Mouse (Mus musculus) midbrain, embryonic 12.5 days (tissue): Measurements from ENCODE around the gene Msmb. TPM values are rescaled to one million over a fixed set of nuclear protein-coding genes. Genes with fewer than 3 reads are reported as not detected.
"Not testable (repeated sequence)": the region's sequence is repeated elsewhere in the genome, so short reads cannot be mapped to it uniquely, and the experiment has no call there.

Source experiments
- ATAC-seq: fragments of 200-750 bp; cut with Nextera tagmentation; 2 replicates; pipeline ENCODE4 v1.8.0; 2017; ENCODE audit warnings: low read depth, moderate TSS enrichment, moderate library complexity; ENCODE audit not compliant: low FRiP score
- H3K27ac ChIP-seq: fragments of 300-500 bp; sonication (generic); replicated peaks from 2 replicates; pipeline ENCODE4 v1.5.1; 2016; ENCODE audit warnings: mild to moderate bottlenecking
- H3K27me3 ChIP-seq: fragments of 300-500 bp; sonication (generic); 2 replicates; pipeline ENCODE4 v1.6.1; 2016; ENCODE audit warnings: mild to moderate bottlenecking
- H3K36me3 ChIP-seq: fragments of 300-500 bp; sonication (generic); 2 replicates; pipeline ENCODE4 v1.6.1; 2016
- H3K4me1 ChIP-seq: fragments of 300-500 bp; sonication (generic); 2 replicates; pipeline ENCODE4 v1.6.1; 2016
- H3K4me2 ChIP-seq: fragments of 300-500 bp; sonication (generic); replicated peaks from 2 replicates; pipeline ENCODE4 v1.6.1; 2016; ENCODE audit warnings: mild to moderate bottlenecking, moderate library complexity
- H3K4me3 ChIP-seq: fragments of 300-500 bp; sonication (generic); 2 replicates; pipeline ENCODE4 v1.5.1; 2016; ENCODE audit warnings: mild to moderate bottlenecking
- H3K9ac ChIP-seq: fragments of 300-500 bp; sonication (generic); replicated peaks from 2 replicates; pipeline ENCODE4 v1.6.1; 2016; ENCODE audit warnings: mild to moderate bottlenecking, moderate library complexity
- H3K9me3 ChIP-seq: fragments of 300-500 bp; sonication (generic); 2 replicates; pipeline ENCODE4 v1.6.1; 2016; ENCODE audit warnings: mild to moderate bottlenecking
- WGBS: fragments of 180-500 bp; shearing (Covaris S2); methylation state at CpG from one replicate; pipeline ENCODE4 v1.1.7; 2016; 5-methylcytosine and 5-hydroxymethylcytosine counted together
- polyA plus RNA-seq: library from polyadenylated mRNA; unstranded; fragments of >200 nt; fragmentation: Nextera tagmentation; extraction: Ambion mirVana; gene quantifications from 2 replicates; pipeline ENCODE4 v1.2.1, GENCODE M21; 2016

The Msmb gene
- polyA plus RNA-seq, 1 experiment from 2014 or later, result not detected

DNA sequence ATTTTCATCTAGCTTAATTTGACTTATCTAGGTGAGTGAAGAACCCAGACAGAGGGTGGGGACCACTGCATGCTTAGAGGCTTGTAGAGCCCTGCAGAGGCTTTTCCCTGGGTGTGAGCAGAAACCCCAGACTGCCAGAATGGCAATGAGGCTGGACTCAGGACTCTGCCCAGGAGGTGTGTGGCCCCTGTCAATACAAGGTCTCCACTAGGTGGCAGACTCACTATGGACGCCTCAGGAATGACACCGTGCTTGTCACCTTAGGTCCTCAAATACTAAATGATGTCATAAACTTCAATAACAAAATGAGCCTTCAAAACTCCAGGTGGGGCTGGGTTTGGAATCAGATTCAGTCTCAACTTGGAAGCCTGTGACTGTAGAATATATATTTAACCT, 19.9 kb upstream of the Msmb start:
- no peak overlapping the region for H3K27ac ChIP-seq
- 54% methylated on average over 2 of the region's 2 CpGs for WGBS
- no peaks in the 10 kb centered on the region for H3K4me1 ChIP-seq
- no peaks in the 10 kb centered on the region for H3K9me3 ChIP-seq
- no peaks in the 10 kb centered on the region for H3K36me3 ChIP-seq
- H3K9ac ChIP-seq, result no peak overlapping the region
- H3K27me3 ChIP-seq, result no peaks in the 10 kb centered on the region
- no peak overlapping the region for H3K4me3 ChIP-seq
- H3K4me2 ChIP-seq, result no peak overlapping the region
- no peak for ATAC-seq

DNA sequence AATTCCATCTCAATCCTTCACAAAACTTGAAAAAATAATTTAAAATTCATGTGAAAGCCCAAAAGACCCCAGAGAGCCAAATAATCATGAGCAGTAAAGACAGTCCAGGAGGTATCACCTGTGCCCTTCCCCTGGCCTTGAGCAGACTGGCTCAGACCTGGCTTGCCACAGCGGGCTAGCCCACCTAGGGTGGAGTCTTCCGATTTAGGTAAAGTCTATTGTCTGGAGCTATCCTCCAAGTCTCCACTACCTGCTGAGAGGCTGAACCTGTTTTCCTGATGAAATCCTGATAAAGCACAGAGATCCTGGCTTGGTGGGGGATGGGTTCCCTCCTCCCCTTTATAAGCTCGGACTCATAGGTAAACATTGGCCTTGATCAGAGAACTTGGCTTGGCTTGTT, 17.6 kb upstream of the Msmb start:
- no peak overlapping the region for H3K4me3 ChIP-seq
- ATAC-seq, result no peak
- no peaks in the 10 kb centered on the region for H3K4me1 ChIP-seq
- no peaks in the 10 kb centered on the region for H3K9me3 ChIP-seq
- H3K9ac ChIP-seq, result no peak overlapping the region
- H3K4me2 ChIP-seq, result no peak overlapping the region
- no peaks in the 10 kb centered on the region for H3K27me3 ChIP-seq
- no peaks in the 10 kb centered on the region for H3K36me3 ChIP-seq
- WGBS, result 50% methylated on average over 3 of the region's 3 CpGs
- H3K27ac ChIP-seq, result no peak overlapping the region

DNA sequence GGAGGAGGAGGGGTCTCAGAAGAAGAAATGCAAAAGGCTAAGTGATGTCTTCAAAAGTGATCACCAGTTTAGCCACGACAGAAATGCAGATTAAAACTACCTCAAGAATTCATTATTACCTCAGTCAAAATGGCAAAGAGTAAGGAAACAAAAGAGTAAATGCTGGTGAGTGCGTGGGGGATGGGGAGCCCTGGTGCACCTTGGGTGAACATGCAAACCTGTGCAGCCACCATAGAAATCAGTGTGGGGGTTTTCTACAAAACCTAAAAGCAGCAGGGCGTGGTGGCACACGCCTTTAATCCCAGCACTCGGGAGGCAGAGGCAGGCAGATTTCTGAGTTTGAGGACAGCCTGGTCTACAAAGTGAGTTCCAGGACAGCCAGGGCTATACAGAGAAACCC, 16.6 kb upstream of the Msmb start:
- not testable (repeated sequence) for H3K27ac ChIP-seq, H3K4me2 ChIP-seq, ATAC-seq, H3K4me1 ChIP-seq, H3K36me3 ChIP-seq, H3K4me3 ChIP-seq, H3K9ac ChIP-seq, H3K9me3 ChIP-seq, H3K27me3 ChIP-seq
- WGBS, result 85% methylated on average over 5 of the region's 5 CpGs

DNA sequence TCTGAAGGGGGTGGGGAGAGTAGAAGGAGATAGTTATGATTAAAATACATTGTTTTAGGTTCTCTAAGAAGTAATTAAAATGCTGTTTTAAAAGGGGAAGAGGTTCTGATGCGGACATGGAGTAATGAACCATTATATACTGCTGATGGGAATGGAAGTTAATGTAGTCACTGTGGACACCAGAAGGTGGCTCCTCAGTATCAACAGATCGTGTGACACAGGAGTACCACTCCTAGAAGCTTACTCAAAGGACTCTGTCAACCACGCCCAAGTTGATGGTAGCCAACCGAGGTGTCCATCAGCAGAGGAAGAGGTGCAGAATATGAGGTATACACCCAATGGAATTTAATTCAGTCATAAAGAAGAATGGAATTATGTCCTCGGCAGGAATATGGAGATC, 13.4 kb upstream of the Msmb start:
- Histone ChIP-seq H3K36me3 (no peaks in the 10 kb centered on the region), H3K4me3 (no peak overlapping the region), H3K9ac (no peak overlapping the region), H3K4me2 (no peak overlapping the region), H3K4me1 (no peaks in the 10 kb centered on the region), H3K27ac (no peak overlapping the region), H3K27me3 (no peaks in the 10 kb centered on the region), H3K9me3 (no peaks in the 10 kb centered on the region)
- WGBS, result 87% methylated on average over 5 of the region's 5 CpGs
- ATAC-seq, result no peak

DNA sequence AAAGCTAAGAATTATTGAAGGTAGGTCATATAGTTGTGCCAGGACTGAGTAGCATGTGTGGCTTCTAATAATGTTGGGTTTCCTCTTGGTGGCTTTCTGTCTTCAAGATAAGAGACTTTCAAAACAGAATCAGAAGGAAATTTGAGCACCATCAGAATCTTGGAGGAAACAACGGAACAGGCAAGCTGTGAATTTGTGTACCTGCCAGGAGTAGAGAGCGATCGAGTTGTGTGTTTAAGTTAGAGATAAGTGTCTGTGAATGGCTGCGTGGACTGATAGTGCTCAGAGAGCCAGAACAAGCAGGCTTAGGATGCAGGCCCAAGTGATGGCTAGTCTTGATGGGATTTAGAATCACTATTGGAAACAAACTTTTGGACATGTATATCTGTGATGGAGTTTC, 10.0 kb upstream of the Msmb start:
- 87% methylated on average over 4 of the region's 4 CpGs for WGBS
- H3K4me3 ChIP-seq, result no peak overlapping the region
- no peaks in the 10 kb centered on the region for H3K27me3 ChIP-seq
- no peak overlapping the region for H3K9ac ChIP-seq
- no peak overlapping the region for H3K4me2 ChIP-seq
- no peaks in the 10 kb centered on the region for H3K9me3 ChIP-seq
- H3K4me1 ChIP-seq, result no peaks in the 10 kb centered on the region
- H3K27ac ChIP-seq, result no peak overlapping the region
- no peak for ATAC-seq
- no peaks in the 10 kb centered on the region for H3K36me3 ChIP-seq

DNA sequence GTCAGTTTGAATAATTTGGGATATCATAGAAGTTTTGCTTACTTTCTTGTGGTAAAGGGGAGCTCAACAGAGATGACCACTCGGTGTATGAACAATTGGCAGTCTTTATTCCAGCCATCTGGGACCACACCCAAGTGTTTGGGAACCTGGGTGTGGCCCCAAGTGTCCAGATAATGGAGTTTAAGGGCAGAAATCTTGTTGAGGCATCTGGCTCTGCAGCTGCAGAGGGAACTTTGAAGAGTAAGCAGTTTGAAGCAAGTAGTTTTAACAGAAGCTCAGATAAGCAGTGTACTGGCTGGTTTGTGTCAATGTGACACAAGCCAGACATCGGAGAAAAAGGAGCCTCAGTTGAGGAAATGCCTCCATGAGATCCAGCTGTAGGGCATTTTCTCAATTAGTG, 7.5 kb upstream of the Msmb start:
- Histone ChIP-seq H3K9me3 (no peaks in the 10 kb centered on the region), H3K4me1 (no peaks in the 10 kb centered on the region), H3K4me2 (no peak overlapping the region), H3K9ac (no peak overlapping the region), H3K27me3 (no peaks in the 10 kb centered on the region), H3K4me3 (no peak overlapping the region), H3K27ac (no peak overlapping the region), H3K36me3 (no peaks in the 10 kb centered on the region)
- 77% methylated on average over 2 of the region's 2 CpGs for WGBS
- no peak for ATAC-seq

DNA sequence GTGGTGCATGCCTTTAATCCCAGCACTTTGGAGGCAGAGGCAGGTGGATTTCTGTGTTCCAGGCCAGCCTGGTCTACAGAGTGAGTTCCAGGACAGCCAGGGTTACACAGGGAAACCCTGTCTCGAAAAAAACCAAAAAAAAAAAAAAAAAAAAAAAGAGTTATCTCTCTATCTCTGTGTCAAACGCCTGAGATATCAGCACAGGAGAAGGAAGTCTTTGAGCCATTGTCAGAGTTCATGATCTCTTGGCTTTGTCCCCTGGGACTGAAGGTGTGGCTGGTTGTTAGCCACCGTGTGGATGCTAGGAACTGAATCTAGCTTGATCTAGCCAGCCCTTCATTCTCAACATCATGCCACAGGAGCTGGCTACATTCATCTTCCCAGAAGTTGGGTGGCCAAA, 5.4 kb upstream of the Msmb start:
- H3K9ac ChIP-seq, H3K4me1 ChIP-seq, ATAC-seq, H3K27ac ChIP-seq, H3K27me3 ChIP-seq, H3K9me3 ChIP-seq, H3K4me3 ChIP-seq, H3K4me2 ChIP-seq, H3K36me3 ChIP-seq: not testable (repeated sequence)
- 57% methylated on average over 3 of the region's 3 CpGs for WGBS

DNA sequence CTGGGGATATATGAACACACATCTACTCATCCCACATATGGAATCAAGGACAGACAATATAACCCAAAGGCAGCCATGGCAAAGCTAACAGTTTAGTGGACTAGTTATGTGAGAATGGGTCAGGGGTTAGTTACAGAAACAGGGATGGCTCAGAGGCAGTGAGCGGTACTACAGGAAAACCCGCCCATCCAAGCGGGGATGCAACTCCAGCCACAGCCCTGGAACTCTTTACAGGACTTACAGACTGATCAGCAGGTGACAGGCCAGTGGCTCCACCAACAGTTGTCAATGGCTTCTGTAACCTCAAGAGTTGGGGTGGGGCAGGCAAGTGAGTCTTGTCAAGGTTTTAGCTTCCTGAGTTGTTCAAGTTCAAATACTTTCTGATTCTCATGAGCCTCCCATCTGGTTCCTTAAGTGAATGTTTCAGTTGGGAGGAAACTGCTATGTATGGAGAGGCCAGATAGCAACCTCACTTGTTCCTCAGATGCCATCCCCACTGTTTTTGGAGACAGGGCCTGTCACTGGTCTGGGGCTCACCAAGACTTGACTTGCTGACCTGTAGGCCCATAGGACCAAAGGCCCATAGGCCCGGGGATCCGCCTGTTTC, 1.4 kb upstream of the Msmb start:
- Histone ChIP-seq H3K27me3 (no peaks in the 10 kb centered on the region), H3K4me2 (no peak overlapping the region), H3K4me3 (no peak overlapping the region), H3K9me3 (no peaks in the 10 kb centered on the region), H3K36me3 (no peaks in the 10 kb centered on the region), H3K9ac (no peak overlapping the region), H3K27ac (no peak overlapping the region), H3K4me1 (no peaks in the 10 kb centered on the region)
- no peak for ATAC-seq
- WGBS, result 70% methylated on average over 5 of the region's 5 CpGs

DNA sequence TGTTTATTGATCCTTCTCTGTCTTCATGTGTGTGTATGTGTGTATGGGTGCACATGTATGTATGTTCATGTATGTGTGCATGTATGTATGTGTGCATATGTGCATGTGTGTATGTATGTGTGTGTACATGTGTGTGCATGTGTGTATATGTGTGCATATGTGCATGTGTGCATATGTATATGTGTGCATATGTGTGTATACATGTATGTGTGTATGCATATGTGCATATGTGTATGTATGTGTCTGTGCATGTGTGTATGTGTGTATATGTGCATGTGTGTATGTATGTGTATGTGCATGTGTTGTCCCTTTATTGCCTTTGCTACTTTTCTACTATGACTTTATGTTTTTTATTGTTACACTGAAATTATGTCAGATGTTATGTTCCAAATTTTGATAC, 2.9 kb downstream of the Msmb start:
- ATAC-seq, result no peak
- Histone ChIP-seq H3K27me3 (no peaks in the 10 kb centered on the region), H3K9me3 (0 out of 2 replicates have a peak, but pooled peaks cover 3% of the 10 kb centered on the region), H3K36me3 (no peaks in the 10 kb centered on the region), H3K4me1 (no peaks in the 10 kb centered on the region), H3K4me3 (no peak overlapping the region), H3K4me2 (no peak overlapping the region), H3K27ac (no peak overlapping the region), H3K9ac (no peak overlapping the region)

DNA sequence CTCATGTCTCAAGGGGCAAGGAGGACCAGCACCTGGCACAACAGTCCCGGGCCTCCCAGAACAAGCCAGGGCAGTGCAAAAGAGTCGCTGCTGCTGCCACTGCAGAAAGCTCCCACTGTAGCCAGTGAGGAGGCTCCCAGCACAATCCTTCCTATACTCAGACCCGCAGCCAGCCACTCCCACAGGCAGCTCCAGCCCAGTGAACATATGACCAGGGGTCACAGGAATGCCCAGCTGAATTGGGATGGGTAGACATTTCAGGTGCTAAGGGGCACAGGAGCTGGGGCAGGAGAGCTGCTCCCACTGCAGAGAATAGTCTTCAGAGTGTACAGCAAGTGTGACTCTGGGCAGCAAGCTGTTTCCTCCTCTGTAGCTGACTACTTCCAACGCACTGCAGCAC, 3.6 kb downstream of the Msmb start:
- no peak overlapping the region for H3K9ac ChIP-seq
- 0 out of 2 replicates have a peak, but pooled peaks cover 3% of the 10 kb centered on the region for H3K9me3 ChIP-seq
- no peak for ATAC-seq
- no peaks in the 10 kb centered on the region for H3K27me3 ChIP-seq
- no peaks in the 10 kb centered on the region for H3K4me1 ChIP-seq
- no peak overlapping the region for H3K27ac ChIP-seq
- no peak overlapping the region for H3K4me2 ChIP-seq
- no peak overlapping the region for H3K4me3 ChIP-seq
- 76% methylated on average over 4 of the region's 4 CpGs for WGBS
- H3K36me3 ChIP-seq, result no peaks in the 10 kb centered on the region

DNA sequence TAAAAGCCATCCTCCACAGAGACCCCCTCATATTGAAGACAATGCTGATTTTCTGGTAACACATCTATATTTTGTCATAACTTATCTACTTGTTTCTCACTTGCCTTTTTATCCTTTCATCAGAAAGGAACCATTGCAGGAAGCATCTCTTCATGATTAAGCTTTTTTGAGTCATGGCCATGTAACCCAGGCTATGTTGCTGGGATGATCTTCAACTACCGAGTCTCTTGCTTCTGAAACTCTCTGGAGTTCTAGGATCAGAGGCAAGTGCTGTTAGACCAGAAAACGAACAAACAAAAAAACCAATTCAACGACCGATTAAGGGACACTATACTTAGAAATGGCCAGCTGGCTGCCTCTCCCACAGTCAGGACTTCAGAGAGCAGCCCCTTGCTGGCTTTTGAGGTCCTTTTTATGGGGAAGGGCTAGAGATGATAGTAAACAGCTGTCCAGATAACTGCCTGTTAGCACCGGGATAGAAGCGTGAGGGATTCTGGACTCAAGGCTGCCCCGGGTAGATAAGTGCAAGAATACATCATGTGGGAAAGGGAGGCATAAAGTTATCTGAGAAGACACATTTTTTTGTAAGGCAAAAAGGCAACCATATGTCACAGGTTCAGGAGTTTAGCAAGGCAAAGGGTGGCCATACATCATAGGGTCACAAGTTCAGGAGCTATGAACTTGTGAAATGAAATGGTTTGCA, 4.1 kb downstream of the Msmb start:
- Histone ChIP-seq H3K36me3 (no peaks in the 10 kb centered on the region), H3K27me3 (no peaks in the 10 kb centered on the region), H3K4me3 (no peak overlapping the region), H3K9me3 (0 out of 2 replicates have a peak, but pooled peaks cover 3% of the 10 kb centered on the region), H3K9ac (no peak overlapping the region), H3K4me1 (no peaks in the 10 kb centered on the region), H3K4me2 (no peak overlapping the region), H3K27ac (no peak overlapping the region)
- WGBS, result 87% methylated on average over 7 of the region's 7 CpGs
- no peak for ATAC-seq

DNA sequence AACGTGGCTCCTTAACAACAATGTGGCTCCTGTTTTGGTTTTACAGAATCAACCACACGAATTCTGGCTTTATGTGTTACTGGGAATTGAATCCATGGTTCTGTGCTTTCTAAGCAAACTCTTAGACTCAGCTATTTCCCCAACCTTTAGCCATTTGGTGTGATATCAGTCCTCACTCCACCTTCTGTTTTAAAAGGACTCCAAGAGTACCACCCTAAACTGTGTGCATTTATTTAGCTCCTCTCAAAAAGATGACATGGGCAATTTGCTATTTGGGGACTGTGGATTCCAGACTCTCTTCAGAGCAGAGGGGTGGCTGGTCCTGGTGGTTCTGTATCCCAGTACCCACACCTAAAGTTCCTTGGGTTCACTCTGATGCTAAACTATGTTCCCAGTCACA, 4.8 kb downstream of the Msmb start:
- Histone ChIP-seq H3K4me1 (no peaks in the 10 kb centered on the region), H3K4me2 (no peak overlapping the region), H3K36me3 (no peaks in the 10 kb centered on the region), H3K27me3 (no peaks in the 10 kb centered on the region), H3K9ac (no peak overlapping the region), H3K4me3 (no peak overlapping the region), H3K27ac (no peak overlapping the region), H3K9me3 (0 out of 2 replicates have a peak, but pooled peaks cover 3% of the 10 kb centered on the region)
- WGBS, result 80% methylated on average over 2 of the region's 2 CpGs
- no peak for ATAC-seq

DNA sequence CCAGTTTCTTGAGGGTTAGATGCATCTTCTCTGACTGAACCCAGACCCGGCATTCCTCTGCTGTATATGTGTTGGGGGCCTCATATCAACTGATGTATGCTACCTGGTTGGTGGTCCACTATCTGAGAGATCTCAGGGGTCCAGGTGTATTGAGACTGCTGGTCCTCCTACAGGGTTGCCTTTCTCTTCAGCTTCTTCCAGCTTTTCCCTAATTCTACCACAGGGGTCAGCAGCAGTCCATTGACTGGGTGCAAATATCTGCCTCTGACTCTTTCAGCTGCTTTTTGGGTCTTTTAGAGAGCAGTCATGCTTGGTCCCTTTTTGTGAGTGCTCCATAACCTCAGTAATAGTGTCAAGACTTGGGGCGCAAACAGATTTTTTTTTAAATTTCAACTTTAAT, 9.0 kb downstream of the Msmb start:
- 92% methylated on average over 2 of the region's 2 CpGs for WGBS
- H3K4me2 ChIP-seq, result no peak overlapping the region
- H3K4me3 ChIP-seq, result no peak overlapping the region
- no peak overlapping the region for H3K27ac ChIP-seq
- no peak overlapping the region for H3K9ac ChIP-seq
- H3K36me3 ChIP-seq, result no peaks in the 10 kb centered on the region
- H3K4me1 ChIP-seq, result no peaks in the 10 kb centered on the region
- H3K27me3 ChIP-seq, result no peaks in the 10 kb centered on the region
- no peak for ATAC-seq
- 0 out of 2 replicates have a peak, but pooled peaks cover 3% of the 10 kb centered on the region for H3K9me3 ChIP-seq
